Mouse (Mus musculus) intestine, postnatal 0 days (tissue): ENCODE results near the gene Fam161a. TPM values are rescaled to one million over a fixed set of nuclear protein-coding genes. Genes with fewer than 3 reads are reported as not detected.

Experiments used
- ATAC-seq: fragments of 200-750 bp; cut with Nextera tagmentation; 2 replicates; pipeline ENCODE4 v1.8.0; 2017; ENCODE audit warnings: mild to moderate bottlenecking, moderate TSS enrichment, moderate library complexity
- H3K27ac ChIP-seq: fragments of 300-500 bp; sonication (generic); 2 replicates; pipeline ENCODE4 v1.5.1; 2014; ENCODE audit warnings: mild to moderate bottlenecking, low read depth, low read length, moderate library complexity
- H3K27me3 ChIP-seq: fragments of 300-500 bp; sonication (generic); replicated peaks from 2 replicates; pipeline ENCODE4 v1.6.1; 2014; ENCODE audit warnings: low read length, mixed read lengths; ENCODE audit not compliant: control insufficient read depth, insufficient read depth
- H3K36me3 ChIP-seq: fragments of 300-500 bp; sonication (generic); 2 replicates; pipeline ENCODE4 v1.6.1; 2014; ENCODE audit warnings: mild to moderate bottlenecking, moderate library complexity; ENCODE audit not compliant: control insufficient read depth, insufficient read depth
- H3K4me1 ChIP-seq: fragments of 300-500 bp; sonication (generic); replicated peaks from 2 replicates; pipeline ENCODE4 v1.6.1; 2014; ENCODE audit warnings: antibody characterized with exemption, low read length, mixed read lengths; ENCODE audit not compliant: control insufficient read depth, insufficient read depth
- H3K4me2 ChIP-seq: fragments of 300-500 bp; sonication (generic); replicated peaks from 2 replicates; pipeline ENCODE4 v1.6.1; 2014; ENCODE audit warnings: low read depth, mild to moderate bottlenecking, moderate library complexity
- H3K4me3 ChIP-seq: fragments of 300-500 bp; sonication (generic); 2 replicates; pipeline ENCODE4 v1.5.1; 2014; ENCODE audit warnings: low read depth, low read length
- H3K9ac ChIP-seq: fragments of 300-500 bp; sonication (generic); 2 replicates; pipeline ENCODE4 v1.6.1; 2014; ENCODE audit warnings: mild to moderate bottlenecking, low read depth, low read length
- H3K9me3 ChIP-seq: fragments of 300-500 bp; sonication (generic); 2 replicates; pipeline ENCODE4 v1.6.1; 2016; ENCODE audit warnings: mixed run types; ENCODE audit not compliant: control insufficient read depth
- CTCF ChIP-seq: sonication (generic); IDR thresholded peaks from 2 replicates; pipeline ENCODE4 v1.5.1; 2016; ENCODE audit warnings: low read depth, mild to moderate bottlenecking, control low read depth, antibody characterized with exemption, moderate library complexity
- WGBS: fragments of 180-500 bp; shearing (Covaris S2); extraction: QIAGEN DNeasy Blood & Tissue Kit; methylation state at CpG from one replicate; pipeline ENCODE4 v1.1.7; 2014; 5-methylcytosine and 5-hydroxymethylcytosine counted together
- polyA plus RNA-seq: library from polyadenylated mRNA; unstranded; fragments of >200 nt; fragmentation: Nextera tagmentation; extraction: Ambion mirVana; gene quantifications from 2 replicates; pipeline ENCODE4 v1.2.1, GENCODE M21; 2015

The Fam161a gene
- polyA plus RNA-seq, 1 experiment from 2014 or later = 1.9 TPM

DNA sequence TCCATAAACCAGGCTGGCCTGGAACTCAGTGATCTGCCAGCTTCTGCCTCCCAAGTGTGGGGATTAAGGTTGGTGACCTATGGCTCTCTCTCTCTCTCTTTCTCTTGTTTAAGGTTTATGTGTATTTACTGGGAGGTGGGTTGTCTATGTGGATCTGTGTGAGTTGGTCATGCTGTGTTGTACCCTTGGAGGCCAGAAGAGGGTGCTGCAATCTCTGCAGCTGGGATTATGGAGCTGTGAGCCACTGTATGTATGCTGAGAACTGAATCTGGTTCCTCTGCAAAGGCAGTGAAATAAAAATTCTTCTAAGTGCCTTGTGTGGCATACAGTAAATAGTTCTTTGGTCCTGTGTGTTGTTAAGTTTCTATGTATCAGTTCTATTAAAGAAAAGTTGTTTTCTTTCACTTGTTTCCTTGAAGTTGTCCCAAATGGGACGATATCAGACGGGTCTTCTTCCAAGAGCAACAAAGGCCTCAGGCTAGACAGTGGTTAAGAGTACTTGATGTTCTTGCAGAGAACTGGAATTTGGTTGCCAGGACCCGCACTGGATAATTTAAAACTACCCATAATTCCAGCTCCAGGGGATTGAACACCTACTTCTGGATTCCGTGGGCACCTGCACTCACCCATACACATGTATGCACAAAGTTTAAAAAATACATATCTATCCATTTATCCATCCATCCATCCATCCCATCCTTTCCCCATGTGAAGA is 6.4 kb downstream of the Fam161a start:
- 94% methylated on average over 4 of the region's 4 CpGs for WGBS
- no peaks in the 10 kb centered on the region for H3K36me3 ChIP-seq
- ATAC-seq = no peak
- no peak overlapping the region for H3K4me2 ChIP-seq
- H3K4me3 ChIP-seq = no peak overlapping the region
- TF ChIP-seq CTCF = peak; percentile 67
- H3K9ac ChIP-seq = no peak overlapping the region
- no peak overlapping the region for H3K27ac ChIP-seq
- no peaks in the 10 kb centered on the region for H3K4me1 ChIP-seq
- H3K27me3 ChIP-seq = no peaks in the 10 kb centered on the region
- no peaks in the 10 kb centered on the region for H3K9me3 ChIP-seq

DNA sequence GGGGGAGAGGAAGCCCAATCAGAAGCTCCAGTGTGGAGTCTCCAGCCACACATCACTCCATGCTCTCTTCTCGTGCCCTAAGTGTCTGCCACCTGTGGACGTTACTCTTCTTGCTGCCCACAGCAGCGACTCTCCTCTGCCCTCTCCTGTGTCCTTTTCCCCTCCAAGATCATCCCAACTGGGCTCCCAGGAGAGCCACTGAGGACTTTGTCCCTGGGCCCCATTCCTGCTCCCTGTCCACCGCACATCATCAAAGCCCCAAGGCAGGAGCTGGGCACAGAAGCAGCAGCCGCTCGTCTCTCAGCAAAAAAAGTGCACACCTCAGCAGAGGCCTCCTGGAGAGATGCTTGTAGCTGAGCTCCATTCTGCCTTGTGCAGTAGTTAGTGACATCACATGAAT is 7.7 kb downstream of the Fam161a start:
- 60% methylated on average over 6 of the region's 6 CpGs for WGBS
- no peaks in the 10 kb centered on the region for H3K27me3 ChIP-seq
- H3K36me3 ChIP-seq = no peaks in the 10 kb centered on the region
- H3K9ac ChIP-seq = no peak overlapping the region
- no peaks in the 10 kb centered on the region for H3K9me3 ChIP-seq
- TF ChIP-seq CTCF = no peak
- no peak overlapping the region for H3K4me3 ChIP-seq
- ATAC-seq = no peak
- no peaks in the 10 kb centered on the region for H3K4me1 ChIP-seq
- H3K4me2 ChIP-seq = no peak overlapping the region
- H3K27ac ChIP-seq = no peak overlapping the region

DNA sequence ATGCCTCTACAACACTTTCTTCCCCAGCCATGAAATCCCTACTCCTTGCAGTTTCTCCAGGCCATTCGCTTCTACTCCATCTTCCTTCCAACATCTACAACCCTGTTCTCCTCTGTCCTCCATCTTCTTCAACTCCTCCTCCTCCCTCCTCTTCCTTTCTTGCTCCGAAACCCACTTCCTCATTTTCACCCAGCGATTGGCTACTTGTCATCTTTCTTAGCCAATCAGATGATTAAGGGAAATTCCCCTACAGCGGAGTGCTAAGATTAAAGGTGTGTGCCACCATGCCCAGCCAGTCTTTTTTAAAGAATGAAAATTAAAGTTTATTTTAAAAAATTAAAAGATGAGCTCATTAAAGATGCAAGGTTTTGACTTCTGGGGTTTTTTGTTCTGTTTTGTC is 10.6 kb downstream of the Fam161a start:
- 95% methylated on average over 4 of the region's 4 CpGs for WGBS

DNA sequence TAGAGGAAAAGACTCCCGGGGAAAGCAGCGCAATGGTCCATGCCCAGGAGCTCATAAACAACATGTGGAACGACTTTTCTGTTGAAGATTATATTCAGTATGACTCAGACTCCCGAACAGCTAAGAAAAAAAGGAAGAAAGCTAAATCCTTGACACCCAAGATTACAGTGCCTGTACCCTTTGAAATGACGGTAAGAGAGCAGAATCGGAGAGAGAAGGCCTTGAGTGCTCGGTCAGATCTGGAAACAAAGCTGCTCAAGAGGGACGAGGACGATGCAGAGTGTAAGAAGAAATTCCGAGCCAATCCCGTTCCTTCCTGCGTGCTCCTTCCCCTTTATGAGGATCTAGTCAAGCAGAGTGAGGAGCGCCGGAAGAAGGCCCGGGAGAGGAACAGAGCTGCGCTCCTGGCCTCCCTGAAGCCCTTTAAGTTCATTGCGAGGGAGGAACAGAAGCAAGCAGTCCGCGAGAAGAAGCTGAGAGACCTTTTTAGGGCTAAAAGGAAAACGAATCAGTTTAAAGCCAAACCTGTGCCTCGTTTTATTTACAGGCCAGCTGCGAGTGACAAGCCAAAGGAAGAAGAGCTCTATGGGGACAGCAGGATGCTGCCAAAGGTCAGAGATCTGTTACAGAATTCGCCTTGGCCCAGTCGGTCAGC is 12.9 kb downstream of the Fam161a start:
- TF ChIP-seq CTCF = no peak
- H3K4me3 ChIP-seq = no peak overlapping the region
- 76% methylated on average over 24 of the region's 24 CpGs for WGBS
- no peak overlapping the region for H3K9ac ChIP-seq
- ATAC-seq = no peak
- no peak overlapping the region for H3K27ac ChIP-seq
- H3K4me2 ChIP-seq = no peak overlapping the region
- no peaks in the 10 kb centered on the region for H3K9me3 ChIP-seq
- H3K4me1 ChIP-seq = no peaks in the 10 kb centered on the region
- H3K27me3 ChIP-seq = no peaks in the 10 kb centered on the region
- no peaks in the 10 kb centered on the region for H3K36me3 ChIP-seq

More for the DNA sequence above, 10.6 kb downstream of the Fam161a start:
- Histone ChIP-seq H3K4me2 (no peak overlapping the region), H3K4me3 (no peak overlapping the region), H3K27ac (no peak overlapping the region), H3K4me1 (no peaks in the 10 kb centered on the region), H3K9ac (no peak overlapping the region), H3K9me3 (no peaks in the 10 kb centered on the region), H3K27me3 (no peaks in the 10 kb centered on the region), H3K36me3 (no peaks in the 10 kb centered on the region)
- TF ChIP-seq CTCF = no peak
- ATAC-seq = no peak

DNA sequence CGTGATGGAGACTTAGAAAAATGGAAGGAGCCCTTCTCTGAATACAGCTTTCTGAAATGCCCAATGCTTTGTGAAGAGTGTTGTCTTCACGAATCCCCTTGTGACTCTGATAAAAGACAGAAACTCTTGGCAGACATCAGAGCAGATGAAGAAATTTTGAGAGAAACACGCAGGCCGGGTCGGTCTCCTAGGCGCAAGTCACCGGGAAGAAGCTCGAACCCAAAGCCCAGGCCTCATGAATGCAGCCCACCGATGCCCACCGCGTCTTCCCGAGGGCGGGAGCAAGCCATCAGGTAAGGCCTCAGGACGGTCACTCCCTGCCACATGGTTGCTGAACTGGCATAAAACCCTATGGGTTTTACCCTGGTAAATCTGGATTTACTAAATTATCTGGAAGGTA is 13.5 kb downstream of the Fam161a start:
- TF ChIP-seq CTCF = no peak
- Histone ChIP-seq H3K4me2 (no peak overlapping the region), H3K27me3 (no peaks in the 10 kb centered on the region), H3K36me3 (no peaks in the 10 kb centered on the region), H3K4me3 (no peak overlapping the region), H3K27ac (no peak overlapping the region), H3K9ac (no peak overlapping the region), H3K9me3 (no peaks in the 10 kb centered on the region), H3K4me1 (no peaks in the 10 kb centered on the region)
- ATAC-seq = no peak
- 96% methylated on average over 14 of the region's 14 CpGs for WGBS

GRCm38 (mm10) chr11:23023155-23023554 is 15.8 kb downstream of the Fam161a start:
- no peaks in the 10 kb centered on the region for H3K27me3 ChIP-seq
- no peaks in the 10 kb centered on the region for H3K9me3 ChIP-seq
- TF ChIP-seq CTCF = no peak
- H3K9ac ChIP-seq = no peak overlapping the region
- H3K4me3 ChIP-seq = no peak overlapping the region
- no peak overlapping the region for H3K27ac ChIP-seq
- no peak overlapping the region for H3K4me2 ChIP-seq
- ATAC-seq = no peak
- WGBS = 85% methylated on average over 2 of the region's 2 CpGs
- no peaks in the 10 kb centered on the region for H3K4me1 ChIP-seq
- H3K36me3 ChIP-seq = no peaks in the 10 kb centered on the region
